Mouse (Mus musculus): ENCODE data around the gene Igfbp1. TPM values are rescaled to one million over a fixed set of nuclear protein-coding genes. Genes with fewer than 3 reads are reported as not detected.

Igfbp1 gene
- polyA plus RNA-seq, 1 experiment = not detected

- H3K4me3 ChIP-seq (ENCODE audit: extremely low read depth, insufficient read depth, insufficient read length) = no peak overlapping the region
- H3K27me3 ChIP-seq (ENCODE audit: control insufficient read depth, insufficient read depth, low read length) = no peaks in the 10 kb centered on the region
- no peak for DNase-seq (ENCODE audit: low read depth in 1 of 2, low spot score in 2 of 2)
- no peak overlapping the region for H3K27ac ChIP-seq (ENCODE audit: insufficient read depth, low read length)
- TF ChIP-seq CTCF (IDR thresholded peaks at IDR 0.05; ENCODE audit: extremely low read depth, insufficient read depth, insufficient read length, insufficient replicate concordance) (no peak), POLR2A (IDR thresholded peaks at IDR 0.05; ENCODE audit: low read depth, low read length) (no peak)
- 87% methylated on average over 6 of the region's 6 CpGs for WGBS
- no peaks in the 10 kb centered on the region for H3K36me3 ChIP-seq (ENCODE audit: control insufficient read depth, insufficient read depth, low read length)
- no peaks in the 10 kb centered on the region for H3K4me1 ChIP-seq (ENCODE audit: control insufficient read depth, insufficient read depth, insufficient read length)
Observed at GRCm38 (mm10) chr11:7158196-7158595, 39.4 kb upstream of the Igfbp1 start.

GRCm38 (mm10) chr11:7160146-7160545 is 37.4 kb upstream of the Igfbp1 start:
- Histone ChIP-seq H3K27me3 (ENCODE audit: control insufficient read depth, insufficient read depth, low read length) (no peaks in the 10 kb centered on the region), H3K4me1 (ENCODE audit: control insufficient read depth, insufficient read depth, insufficient read length) (no peaks in the 10 kb centered on the region), H3K4me3 (ENCODE audit: extremely low read depth, insufficient read depth, insufficient read length) (no peak overlapping the region), H3K36me3 (ENCODE audit: control insufficient read depth, insufficient read depth, low read length) (no peaks in the 10 kb centered on the region), H3K27ac (ENCODE audit: insufficient read depth, low read length) (no peak overlapping the region)
- TF ChIP-seq CTCF (IDR thresholded peaks at IDR 0.05; ENCODE audit: extremely low read depth, insufficient read depth, insufficient read length, insufficient replicate concordance) (no peak), POLR2A (IDR thresholded peaks at IDR 0.05; ENCODE audit: low read depth, low read length) (no peak)
- WGBS = 87% methylated on average over 6 of the region's 6 CpGs
- no peak for DNase-seq (ENCODE audit: low read depth in 1 of 2, low spot score in 2 of 2)

GRCm38 (mm10) chr11:7160637-7161101 is 36.9 kb upstream of the Igfbp1 start:
- no peak for DNase-seq (ENCODE audit: low read depth in 1 of 2, low spot score in 2 of 2)
- no peak for TF ChIP-seq POLR2A (IDR thresholded peaks at IDR 0.05; ENCODE audit: low read depth, low read length)
- TF ChIP-seq CTCF (IDR thresholded peaks at IDR 0.05; ENCODE audit: extremely low read depth, insufficient read depth, insufficient read length, insufficient replicate concordance) = no peak
- H3K36me3 ChIP-seq (ENCODE audit: control insufficient read depth, insufficient read depth, low read length) = no peaks in the 10 kb centered on the region
- H3K4me3 ChIP-seq (ENCODE audit: extremely low read depth, insufficient read depth, insufficient read length) = no peak overlapping the region
- no peaks in the 10 kb centered on the region for H3K4me1 ChIP-seq (ENCODE audit: control insufficient read depth, insufficient read depth, insufficient read length)
- WGBS = 51% methylated on average over 4 of the region's 4 CpGs
- no peaks in the 10 kb centered on the region for H3K27me3 ChIP-seq (ENCODE audit: control insufficient read depth, insufficient read depth, low read length)
- H3K27ac ChIP-seq (ENCODE audit: insufficient read depth, low read length) = no peak overlapping the region

- WGBS = 84% methylated on average over 8 of the region's 8 CpGs
- TF ChIP-seq POLR2A (IDR thresholded peaks at IDR 0.05; ENCODE audit: low read depth, low read length) = no peak
- no peak; the same call in 1 of the 2 replicates for TF ChIP-seq CTCF (IDR thresholded peaks at IDR 0.05; ENCODE audit: extremely low read depth, insufficient read depth, insufficient read length, insufficient replicate concordance)
- no peak overlapping the region for H3K4me3 ChIP-seq (ENCODE audit: extremely low read depth, insufficient read depth, insufficient read length)
- DNase-seq (ENCODE audit: low read depth in 1 of 2, low spot score in 2 of 2) = no peak
- no peaks in the 10 kb centered on the region for H3K36me3 ChIP-seq (ENCODE audit: control insufficient read depth, insufficient read depth, low read length)
- H3K27ac ChIP-seq (ENCODE audit: insufficient read depth, low read length) = no peak overlapping the region
- no peaks in the 10 kb centered on the region for H3K4me1 ChIP-seq (ENCODE audit: control insufficient read depth, insufficient read depth, insufficient read length)
- H3K27me3 ChIP-seq (ENCODE audit: control insufficient read depth, insufficient read depth, low read length) = no peaks in the 10 kb centered on the region
Observed at GRCm38 (mm10) chr11:7161502-7162174, 35.9 kb upstream of the Igfbp1 start.

- no peak for TF ChIP-seq POLR2A (IDR thresholded peaks at IDR 0.05; ENCODE audit: low read depth, low read length)
- TF ChIP-seq CTCF (IDR thresholded peaks at IDR 0.05; ENCODE audit: extremely low read depth, insufficient read depth, insufficient read length, insufficient replicate concordance) = no peak
- DNase-seq (ENCODE audit: low read depth in 1 of 2, low spot score in 2 of 2) = no peak
- 69% methylated on average over 4 of the region's 4 CpGs for WGBS
- no peaks in the 10 kb centered on the region for H3K36me3 ChIP-seq (ENCODE audit: control insufficient read depth, insufficient read depth, low read length)
- H3K27ac ChIP-seq (ENCODE audit: insufficient read depth, low read length) = no peak overlapping the region
- no peaks in the 10 kb centered on the region for H3K4me1 ChIP-seq (ENCODE audit: control insufficient read depth, insufficient read depth, insufficient read length)
- H3K4me3 ChIP-seq (ENCODE audit: extremely low read depth, insufficient read depth, insufficient read length) = no peak overlapping the region
- no peaks in the 10 kb centered on the region for H3K27me3 ChIP-seq (ENCODE audit: control insufficient read depth, insufficient read depth, low read length)
Observed at GRCm38 (mm10) chr11:7164416-7164815, 33.2 kb upstream of the Igfbp1 start.

- H3K27me3 ChIP-seq (ENCODE audit: control insufficient read depth, insufficient read depth, low read length) = no peaks in the 10 kb centered on the region
- no peak overlapping the region for H3K4me3 ChIP-seq (ENCODE audit: extremely low read depth, insufficient read depth, insufficient read length)
- TF ChIP-seq POLR2A (IDR thresholded peaks at IDR 0.05; ENCODE audit: low read depth, low read length) = no peak
- TF ChIP-seq CTCF (IDR thresholded peaks at IDR 0.05; ENCODE audit: extremely low read depth, insufficient read depth, insufficient read length, insufficient replicate concordance) = no peak
- no peaks in the 10 kb centered on the region for H3K36me3 ChIP-seq (ENCODE audit: control insufficient read depth, insufficient read depth, low read length)
- no peak for DNase-seq (ENCODE audit: low read depth in 1 of 2, low spot score in 2 of 2)
- 80% methylated on average over 1 of the region's 1 CpGs for WGBS
- no peak overlapping the region for H3K27ac ChIP-seq (ENCODE audit: insufficient read depth, low read length)
- no peaks in the 10 kb centered on the region for H3K4me1 ChIP-seq (ENCODE audit: control insufficient read depth, insufficient read depth, insufficient read length)
Observed at GRCm38 (mm10) chr11:7169645-7170044, 27.9 kb upstream of the Igfbp1 start.

- 82% methylated on average over 6 of the region's 6 CpGs for WGBS
- no peak for DNase-seq (ENCODE audit: low read depth in 1 of 2, low spot score in 2 of 2)
- H3K36me3 ChIP-seq (ENCODE audit: control insufficient read depth, insufficient read depth, low read length) = no peaks in the 10 kb centered on the region
- H3K4me3 ChIP-seq (ENCODE audit: extremely low read depth, insufficient read depth, insufficient read length) = no peak overlapping the region
- H3K4me1 ChIP-seq (ENCODE audit: control insufficient read depth, insufficient read depth, insufficient read length) = no peaks in the 10 kb centered on the region
- no peaks in the 10 kb centered on the region for H3K27me3 ChIP-seq (ENCODE audit: control insufficient read depth, insufficient read depth, low read length)
- no peak overlapping the region for H3K27ac ChIP-seq (ENCODE audit: insufficient read depth, low read length)
- TF ChIP-seq CTCF (IDR thresholded peaks at IDR 0.05; ENCODE audit: extremely low read depth, insufficient read depth, insufficient read length, insufficient replicate concordance) = no peak
- TF ChIP-seq POLR2A (IDR thresholded peaks at IDR 0.05; ENCODE audit: low read depth, low read length) = no peak
Observed at GRCm38 (mm10) chr11:7173664-7174063, 23.9 kb upstream of the Igfbp1 start.

Measured in spleen, adult 2 months (tissue).